Mouse (Mus musculus) kidney, postnatal 25 days (tissue): Measurements from ENCODE around the gene Marf1.
A peak's percentile ranks its signal among the peaks of the same experiment; 100 is the strongest.
"Not testable (repeated sequence)": the region's sequence is repeated elsewhere in the genome, so short reads cannot be mapped to it uniquely, and the experiment has no call there.

Experiments
- DNase-seq, 2 experiments: peaks; one replicate each; pipeline ENCODE4 v3.0.0; 2021; ENCODE audit warnings: mixed read lengths in 2 of 2

Gene Marf1

GRCm38 (mm10) chr16:14162988-14163416, at the start of gene Marf1, which contains the start of gene Nde1:
TSS of gene Marf1 (minus strand) at chr16:14163351.
TSS of gene Nde1 (plus strand) at chr16:14163275.
- DNase-seq, result peak; percentile 94 to 98

- DNase-seq, result no peak
These were observed 35.6 kb upstream of the Marf1 start for GRCm38 (mm10) chr16:14198798-14199197.

GRCm38 (mm10) chr16:14195427-14195826, 32.3 kb upstream of the Marf1 start:
- peak; percentile 72 to 88 for DNase-seq

GRCm38 (mm10) chr16:14194164-14194950, 31.2 kb upstream of the Marf1 start:
- DNase-seq, result peak in 1 of 2 experiments; percentile 8

- DNase-seq, result no peak
These were observed 22.4 kb upstream of the Marf1 start for GRCm38 (mm10) chr16:14185516-14185915.

GRCm38 (mm10) chr16:14183856-14184255, 20.7 kb upstream of the Marf1 start:
- no peak for DNase-seq

- DNase-seq, result no peak
These were observed 19.2 kb upstream of the Marf1 start for GRCm38 (mm10) chr16:14182360-14182759.

- no peak for DNase-seq
These were observed 17.1 kb upstream of the Marf1 start for GRCm38 (mm10) chr16:14180163-14180733.

- no peak for DNase-seq
These were observed 14.9 kb upstream of the Marf1 start for GRCm38 (mm10) chr16:14178041-14178440.

- DNase-seq, result no peak
These were observed 6.6 kb upstream of the Marf1 start for GRCm38 (mm10) chr16:14169706-14170105.

GRCm38 (mm10) chr16:14166490-14166889, 3.3 kb upstream of the Marf1 start:
- no peak for DNase-seq

GRCm38 (mm10) chr16:14163731-14164130, 580 bp upstream of the Marf1 start:
- no peak for DNase-seq

GRCm38 (mm10) chr16:14160941-14161340, 2.2 kb downstream of the Marf1 start:
- no peak for DNase-seq

GRCm38 (mm10) chr16:14159746-14160131, 3.4 kb downstream of the Marf1 start:
- peak; percentile 78 to 84 for DNase-seq

- DNase-seq, result peak; percentile 100
These were observed 4.0 kb downstream of the Marf1 start for GRCm38 (mm10) chr16:14158936-14159745.

GRCm38 (mm10) chr16:14158536-14158935, 4.6 kb downstream of the Marf1 start:
- no peak for DNase-seq

- DNase-seq, result no peak
These were observed 6.8 kb downstream of the Marf1 start for GRCm38 (mm10) chr16:14156312-14156711.

- DNase-seq, result not testable (repeated sequence)
These were observed 7.5 kb downstream of the Marf1 start for GRCm38 (mm10) chr16:14155638-14156037.

- no peak for DNase-seq
These were observed 11.4 kb downstream of the Marf1 start for GRCm38 (mm10) chr16:14151718-14152117.

- DNase-seq, result no peak
These were observed 15.4 kb downstream of the Marf1 start for GRCm38 (mm10) chr16:14147712-14148111.

GRCm38 (mm10) chr16:14143298-14143697, 19.9 kb downstream of the Marf1 start:
- DNase-seq, result no peak

- DNase-seq, result no peak
These were observed 24.0 kb downstream of the Marf1 start for GRCm38 (mm10) chr16:14139106-14139505.

- no peak for DNase-seq
These were observed 25.1 kb downstream of the Marf1 start for GRCm38 (mm10) chr16:14137976-14138561.
